Mouse (Mus musculus) MEL (cell line): Measurements from ENCODE around the gene Zyg11b. TPM values are rescaled to one million over a fixed set of nuclear protein-coding genes. Genes with fewer than 3 reads are reported as not detected.

ENCODE experiments used
- DNase-seq: peaks from one replicate; pipeline ENCODE4 v3.0.0; 2011; ENCODE audit warnings: low read depth, low spot score
- H3K27ac ChIP-seq: 2 replicates; pipeline ENCODE4 v1.5.1; 2012; ENCODE audit warnings: low read depth, mild to moderate bottlenecking, control low read depth, low read length, moderate library complexity; ENCODE audit not compliant: control insufficient read depth
- H3K27me3 ChIP-seq, 2 experiments: fragments of 150-350 bp in 1 of 2; sonication (generic) in 1 of 2; 2 replicates each; pipeline ENCODE4 v1.6.1; 2012; ENCODE audit warnings: low read length in 2 of 2, mild to moderate bottlenecking in 2 of 2, improper control_type of control experiment in 1 of 2, moderate library complexity in 1 of 2; ENCODE audit not compliant: insufficient read depth in 2 of 2, control insufficient read depth in 1 of 2
- H3K36me3 ChIP-seq, 2 experiments: 2 replicates each; pipeline ENCODE4 v1.6.1; 2012 to 2014; ENCODE audit warnings: low read length in 2 of 2, improper control_type of control experiment in 1 of 2, inconsistent platforms in 1 of 2, mild to moderate bottlenecking in 1 of 2; ENCODE audit not compliant: insufficient read depth in 2 of 2, control insufficient read depth in 1 of 2
- H3K4me1 ChIP-seq, 2 experiments: fragments of 150-350 bp in 1 of 2; sonication (generic) in 1 of 2; 2 replicates each; pipeline ENCODE4 v1.6.1; 2012; ENCODE audit warnings: low read length in 2 of 2, improper control_type of control experiment in 1 of 2, mild to moderate bottlenecking in 1 of 2; ENCODE audit not compliant: insufficient read depth in 2 of 2, control insufficient read depth in 1 of 2
- H3K4me3 ChIP-seq, 2 experiments: fragments of 150-350 bp in 1 of 2; sonication (generic) in 1 of 2; 2 replicates each; pipeline ENCODE4 v1.5.1; 2012; ENCODE audit warnings: low read depth in 2 of 2, low read length in 2 of 2, mild to moderate bottlenecking in 2 of 2, moderate library complexity in 2 of 2, control low read depth in 1 of 2, improper control_type of control experiment in 1 of 2; ENCODE audit not compliant: control insufficient read depth in 1 of 2, insufficient read depth in 1 of 2
- H3K79me2 ChIP-seq: 2 replicates; pipeline ENCODE4 v1.6.1; 2012; ENCODE audit warnings: mild to moderate bottlenecking, low read length, moderate library complexity; ENCODE audit not compliant: control insufficient read depth, poor library complexity, insufficient read depth
- H3K9ac ChIP-seq: 2 replicates; pipeline ENCODE4 v1.6.1; 2012; ENCODE audit warnings: low read depth, mild to moderate bottlenecking, control low read depth, low read length, moderate library complexity; ENCODE audit not compliant: control insufficient read depth, poor library complexity, severe bottlenecking
- H3K9me3 ChIP-seq: fragments of 150-350 bp; sonication (generic); replicated peaks from 2 replicates; pipeline ENCODE4 v1.6.1; 2012; ENCODE audit warnings: mild to moderate bottlenecking, low read length, improper control_type of control experiment, moderate library complexity; ENCODE audit not compliant: insufficient read depth
- BHLHE40 ChIP-seq: IDR thresholded peaks from 2 replicates; pipeline ENCODE4 v1.6.1; 2012; ENCODE audit warnings: low read depth, mild to moderate bottlenecking, inconsistent platforms, low read length, improper control_type of control experiment, borderline replicate concordance
- CHD1 ChIP-seq: IDR thresholded peaks from 2 replicates; pipeline ENCODE4 v1.6.1; 2012; ENCODE audit warnings: low read depth, mild to moderate bottlenecking, inconsistent platforms, low read length, improper control_type of control experiment
- CTCF ChIP-seq, 3 experiments: IDR thresholded peaks in 2 of 3; conservative IDR thresholded peaks in 1 of 3; 2 replicates each; pipeline ENCODE4 v1.5.1; 2011 to 2012; ENCODE audit warnings: low read length in 3 of 3, low read depth in 2 of 3, mild to moderate bottlenecking in 2 of 3, improper control_type of control experiment in 1 of 3, inconsistent platforms in 1 of 3, mixed read lengths in 1 of 3, moderate library complexity in 1 of 3; ENCODE audit not compliant: control insufficient read depth in 1 of 3, insufficient read depth in 1 of 3, poor library complexity in 1 of 3, severe bottlenecking in 1 of 3
- E2F4 ChIP-seq: IDR thresholded peaks from 2 replicates; pipeline ENCODE4 v1.6.1; 2011; ENCODE audit warnings: low read depth, low read length, improper control_type of control experiment, borderline replicate concordance
- ELF1 ChIP-seq: IDR thresholded peaks from 2 replicates; pipeline ENCODE4 v1.6.1; 2014; ENCODE audit warnings: low read depth, mild to moderate bottlenecking, inconsistent platforms, low read length, improper control_type of control experiment, moderate library complexity
- EP300 ChIP-seq, 2 experiments: IDR thresholded peaks; 2 replicates each; pipeline ENCODE4 v1.6.1; 2011; ENCODE audit warnings: improper control_type of control experiment in 2 of 2, low read length in 2 of 2, low read depth in 1 of 2, mild to moderate bottlenecking in 1 of 2
- ETS1 ChIP-seq: IDR thresholded peaks from 2 replicates; pipeline ENCODE4 v1.6.1; 2012; ENCODE audit warnings: low read depth, mild to moderate bottlenecking, inconsistent platforms, low read length, improper control_type of control experiment, moderate library complexity
- GABPA ChIP-seq: IDR thresholded peaks from 2 replicates; pipeline ENCODE4 v1.6.1; 2012; ENCODE audit warnings: low read depth, mild to moderate bottlenecking, inconsistent platforms, low read length, improper control_type of control experiment, moderate library complexity
- GATA1 ChIP-seq: IDR thresholded peaks from 2 replicates; pipeline ENCODE4 v1.6.1; 2011; ENCODE audit warnings: low read depth, low read length, improper control_type of control experiment
- JUND ChIP-seq: IDR thresholded peaks from 2 replicates; pipeline ENCODE4 v1.6.1; 2011; ENCODE audit warnings: low read depth, mild to moderate bottlenecking, improper control_type of control experiment, low read length
- KAT2A ChIP-seq: conservative IDR thresholded peaks from 2 replicates; pipeline ENCODE4 v1.6.1; 2012; ENCODE audit warnings: low read depth, low read length, improper control_type of control experiment, inconsistent platforms
- MAFK ChIP-seq: IDR thresholded peaks from 2 replicates; pipeline ENCODE4 v1.6.1; 2011; ENCODE audit warnings: low read depth, mild to moderate bottlenecking, low read length, improper control_type of control experiment, borderline replicate concordance
- MAZ ChIP-seq: IDR thresholded peaks from 2 replicates; pipeline ENCODE4 v1.6.1; 2012; ENCODE audit warnings: low read depth, mild to moderate bottlenecking, inconsistent platforms, low read length, improper control_type of control experiment
- MEF2A ChIP-seq: IDR thresholded peaks from 2 replicates; pipeline ENCODE4 v1.6.1; 2014; ENCODE audit warnings: low read depth, mild to moderate bottlenecking, inconsistent platforms, low read length, improper control_type of control experiment; ENCODE audit not compliant: poor library complexity, insufficient replicate concordance, severe bottlenecking; ENCODE audit errors: extremely low read depth
- MXI1 ChIP-seq: IDR thresholded peaks from 2 replicates; pipeline ENCODE4 v1.6.1; 2011; ENCODE audit warnings: mild to moderate bottlenecking, low read depth, low read length, improper control_type of control experiment
- MYB ChIP-seq: IDR thresholded peaks from 2 replicates; pipeline ENCODE4 v1.6.1; 2011; ENCODE audit warnings: mild to moderate bottlenecking, low read depth, low read length, improper control_type of control experiment
- POLR2AphosphoS2 ChIP-seq: IDR thresholded peaks from 2 replicates; pipeline ENCODE4 v1.6.1; 2011; ENCODE audit warnings: low read length, improper control_type of control experiment
- RAD21 ChIP-seq: IDR thresholded peaks from 2 replicates; pipeline ENCODE4 v1.6.1; 2011; ENCODE audit warnings: mild to moderate bottlenecking, low read depth, low read length, improper control_type of control experiment
- RCOR1 ChIP-seq: IDR thresholded peaks from 2 replicates; pipeline ENCODE4 v1.6.1; 2012; ENCODE audit warnings: low read depth, mild to moderate bottlenecking, inconsistent platforms, low read length, improper control_type of control experiment
- SIN3A ChIP-seq: IDR thresholded peaks from 2 replicates; pipeline ENCODE4 v1.6.1; 2012; ENCODE audit warnings: low read length, improper control_type of control experiment, inconsistent platforms
- TAL1 ChIP-seq: IDR thresholded peaks from 2 replicates; pipeline ENCODE4 v1.6.1; 2012; ENCODE audit warnings: mild to moderate bottlenecking, inconsistent platforms, low read length, moderate library complexity, mixed read lengths
- TBP ChIP-seq: IDR thresholded peaks from 2 replicates; pipeline ENCODE4 v1.8.0; 2011; ENCODE audit warnings: low read depth, low read length, improper control_type of control experiment
- TCF12 ChIP-seq: IDR thresholded peaks from 2 replicates; pipeline ENCODE4 v1.6.1; 2014; ENCODE audit warnings: low read depth, mild to moderate bottlenecking, inconsistent platforms, low read length, improper control_type of control experiment, moderate library complexity
- USF1 ChIP-seq: IDR thresholded peaks from 2 replicates; pipeline ENCODE4 v1.6.1; 2014; ENCODE audit warnings: low read depth, mild to moderate bottlenecking, inconsistent platforms, low read length, improper control_type of control experiment, moderate library complexity
- USF2 ChIP-seq, 2 experiments: IDR thresholded peaks; 2 replicates each; pipeline ENCODE4 v1.6.1; 2011 to 2012; ENCODE audit warnings: improper control_type of control experiment in 2 of 2, low read length in 2 of 2, borderline replicate concordance in 1 of 2, inconsistent platforms in 1 of 2, low read depth in 1 of 2, mild to moderate bottlenecking in 1 of 2; ENCODE audit not compliant: insufficient read depth in 1 of 2
- ZKSCAN1 ChIP-seq: IDR thresholded peaks from 2 replicates; pipeline ENCODE4 v1.6.1; 2012; ENCODE audit warnings: low read depth, mild to moderate bottlenecking, inconsistent platforms, low read length, improper control_type of control experiment, moderate library complexity
- ZNF384 ChIP-seq: IDR thresholded peaks from 2 replicates; pipeline ENCODE4 v1.6.1; 2012; ENCODE audit warnings: low read depth, mild to moderate bottlenecking, inconsistent platforms, low read length, improper control_type of control experiment
- polyA plus RNA-seq, 2 experiments: library from polyadenylated mRNA; stranded (reverse) in 1 of 2; unstranded in 1 of 2; fragments of >175 nt in 1 of 2; fragments of >200 nt in 1 of 2; gene quantifications; 2 replicates each; pipeline versions ENCODE4 v1.2.1 to v1.2.4; 2012; ENCODE audit warnings: low replicate concordance in 2 of 2, low read depth in 1 of 2; ENCODE audit not compliant: insufficient read length in 2 of 2, insufficient read depth in 1 of 2, missing spikeins in 1 of 2
- total RNA-seq: library from RNA; depleted of rRNA; stranded (reverse); fragments of 300-350 nt; gene quantifications from 2 replicates; pipeline ENCODE4 v1.2.3, GENCODE M21; 2012

Gene Zyg11b
- total and polyA plus RNA-seq, 3 experiments: 7.7 to 9.2 TPM; not detected in 1

GRCm38 (mm10) chr4:108327071-108327579 is 26.2 kb upstream of the Zyg11b start (continued):
- TF ChIP-seq ETS1 (no peak), SIN3A (no peak), RCOR1 (no peak), EP300 (IDR thresholded peaks at IDR 0.05; ENCODE audit: low read depth in 1 of 2, low read length in 2 of 2) (no peak), RAD21 (peak; percentile 47), TAL1 (no peak), JUND (no peak)

GRCm38 (mm10) chr4:108323588-108323987 is 22.7 kb upstream of the Zyg11b start:
- no peaks in the 10 kb centered on the region for H3K9me3 ChIP-seq
- H3K4me1 ChIP-seq: peaks cover 3 to 16% of the 10 kb centered on the region in 2 experiments
- peaks cover 0 to 6% of the 10 kb centered on the region in 2 experiments; a peak in 2 of 4 replicates for H3K36me3 ChIP-seq
- DNase-seq: peak; percentile 66
- H3K4me3 ChIP-seq: no peak overlapping the region
- no peak overlapping the region for H3K27ac ChIP-seq
- H3K9ac ChIP-seq: no peak overlapping the region
- no peaks in the 10 kb centered on the region for H3K27me3 ChIP-seq
- H3K79me2 ChIP-seq: peaks cover 1% of the 10 kb centered on the region; the same call in 1 of the 2 replicates
- TF ChIP-seq ZKSCAN1 (no peak), MAZ (no peak), POLR2AphosphoS2 (no peak), TBP (peak; percentile 37; the same call in 1 of the 2 replicates), MEF2A (no peak), TCF12 (no peak), CTCF (IDR thresholded peaks at IDR 0.05 in 2 of 3, conservative IDR thresholded peaks at IDR 0.05 in 1 of 3; ENCODE audit: control insufficient read depth in 1 of 3, insufficient read depth in 1 of 3, low read depth in 2 of 3, low read length in 3 of 3, poor library complexity in 1 of 3, severe bottlenecking in 1 of 3) (peak in 1 of 3 experiments; percentile 4; a peak in 1 of 6 replicates), MXI1 (no peak), ELF1 (no peak), GABPA (no peak)

DNA sequence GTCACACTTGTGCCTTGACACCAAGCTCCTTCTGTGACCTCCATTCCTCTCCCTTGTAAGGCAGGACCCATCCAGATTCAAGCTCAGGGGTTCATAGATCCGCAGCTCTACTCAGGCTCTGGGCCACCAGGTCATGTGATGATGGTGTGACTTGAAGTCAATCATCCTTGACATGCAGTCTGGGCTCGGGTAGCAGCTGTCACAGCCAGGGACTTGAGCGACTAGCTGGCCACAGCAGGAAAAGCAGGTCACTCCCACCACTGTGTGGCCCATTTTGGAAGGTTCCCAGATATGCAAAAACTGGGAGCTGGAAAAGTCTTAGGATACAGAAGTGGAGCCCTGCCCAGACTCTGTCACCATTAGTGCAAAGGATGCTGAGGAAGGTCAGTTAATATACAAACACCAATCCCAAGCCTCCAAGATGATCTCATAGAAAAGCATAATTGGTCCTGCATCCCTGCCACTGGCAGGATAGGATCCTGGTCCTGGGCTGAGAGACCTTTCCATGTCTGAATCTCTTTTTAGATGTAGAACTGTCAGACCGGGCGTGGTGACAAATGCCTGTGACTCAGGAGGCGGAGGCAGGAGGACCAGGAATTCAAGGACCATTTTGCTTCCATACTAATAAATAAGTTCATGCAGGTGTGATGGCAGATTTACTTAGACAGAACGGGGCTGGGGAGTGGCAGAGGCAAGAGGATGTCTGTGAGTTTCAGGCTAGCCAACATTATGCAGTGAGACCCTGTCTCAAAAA is 19.9 kb upstream of the Zyg11b start:
- Histone ChIP-seq H3K36me3 (no peaks in the 10 kb centered on the region; a peak in 2 of 4 replicates), H3K9me3 (no peaks in the 10 kb centered on the region), H3K4me1 (peaks cover 0 to 19% of the 10 kb centered on the region in 2 experiments; a peak in 2 of 4 replicates), H3K9ac (no peak overlapping the region), H3K27ac (no peak overlapping the region), H3K79me2 (no peaks in the 10 kb centered on the region), H3K27me3 (no peaks in the 10 kb centered on the region), H3K4me3 (no peak overlapping the region)
- no peak for DNase-seq
- TF ChIP-seq CHD1 (no peak), KAT2A (no peak), USF1 (no peak), POLR2AphosphoS2 (no peak), RCOR1 (no peak), EP300 (IDR thresholded peaks at IDR 0.05; ENCODE audit: low read depth in 1 of 2, low read length in 2 of 2) (no peak), ZNF384 (no peak), RAD21 (no peak), USF2 (IDR thresholded peaks at IDR 0.05; ENCODE audit: borderline replicate concordance in 1 of 2, insufficient read depth in 1 of 2, low read depth in 1 of 2, low read length in 2 of 2) (no peak), E2F4 (no peak), MYB (no peak), ETS1 (no peak), GATA1 (no peak), ELF1 (no peak), BHLHE40 (no peak), MAFK (no peak)
